Mouse (Mus musculus): ENCODE data around the gene Slc25a34. TPM values are rescaled to one million over a fixed set of nuclear protein-coding genes. Genes with fewer than 3 reads are reported as not detected.

Slc25a34 gene
- total and polyA plus RNA-seq, 2 experiments from 2014 or later: 2.1 to 10.6 TPM

GRCm38 (mm10) chr4:141664011-141664745 is 40.6 kb upstream of the Slc25a34 start:
- TF ChIP-seq CTCF (IDR thresholded peaks at IDR 0.05): no peak
- peaks cover 6% of the 10 kb centered on the region; the same call in 1 of the 2 replicates for H3K36me3 ChIP-seq (ENCODE audit: insufficient read depth, low read length)
- peak overlapping the region; percentile 89 for H3K9ac ChIP-seq (replicated peaks; ENCODE audit: low read length, poor library complexity, severe bottlenecking)
- peak overlapping the region; percentile 81 for H3K4me3 ChIP-seq (ENCODE audit: low read depth, low read length)
- no peaks in the 10 kb centered on the region for H3K27me3 ChIP-seq (ENCODE audit: insufficient read depth, low read length)
- peak overlapping the region; percentile 88 for H3K4me2 ChIP-seq (ENCODE audit: low read depth, low read length, poor library complexity, severe bottlenecking)
- DNase-seq (ENCODE audit: low spot score): peak; percentile 67
- H3K27ac ChIP-seq (ENCODE audit: low read depth, low read length): peak overlapping the region; percentile 75
- 1% methylated on average over 55 of the region's 60 CpGs for WGBS
- ATAC-seq (ENCODE audit: low FRiP score): peak; percentile 81
- H3K4me1 ChIP-seq (ENCODE audit: insufficient read depth, low read length): peaks cover 6% of the 10 kb centered on the region; the same call in 1 of the 2 replicates
- no peaks in the 10 kb centered on the region for H3K9me3 ChIP-seq (ENCODE audit: low read length)

DNA sequence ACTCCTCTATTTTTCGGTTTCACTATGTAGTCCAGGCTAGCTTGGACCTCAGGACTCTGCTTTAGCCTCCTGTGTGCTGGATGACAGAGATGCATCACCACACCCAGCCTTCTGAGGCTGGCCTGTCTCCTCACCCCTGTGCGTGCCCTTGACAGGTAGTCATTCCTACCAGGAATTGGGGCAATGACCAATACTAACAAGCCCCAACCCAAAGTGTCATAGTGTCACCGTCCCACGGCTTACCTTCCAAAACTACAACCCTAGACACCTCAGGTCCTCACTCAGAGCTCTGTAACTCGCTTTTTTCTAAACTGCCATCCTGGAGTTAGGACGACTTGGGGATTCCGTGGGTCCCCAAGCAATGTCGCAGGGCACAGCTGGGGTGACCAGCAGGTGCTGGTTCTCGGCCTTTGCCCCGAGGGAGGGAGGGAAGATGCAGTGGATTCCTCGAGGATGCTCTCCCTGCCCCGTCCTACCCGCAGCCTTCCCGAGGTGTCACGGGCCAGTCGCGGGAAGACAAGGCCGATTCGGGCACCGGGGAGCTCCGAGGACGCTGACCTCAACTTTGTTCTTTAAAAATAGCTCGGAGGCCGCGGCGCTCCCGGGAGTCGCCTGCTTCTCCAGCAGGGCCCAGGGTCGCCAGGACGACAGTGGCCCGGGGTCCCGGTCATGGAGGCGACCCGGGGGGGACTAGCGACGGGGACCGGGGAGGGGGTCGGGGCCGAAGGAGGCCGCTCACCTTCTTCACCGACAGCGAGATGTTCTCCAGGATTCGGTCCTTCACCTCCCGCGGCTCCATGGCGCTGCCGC is 39.7 kb upstream of the Slc25a34 start:
- DNase-seq (ENCODE audit: low spot score): no peak
- Histone ChIP-seq H3K36me3 (ENCODE audit: insufficient read depth, low read length) (peaks cover 11% of the 10 kb centered on the region), H3K9me3 (ENCODE audit: low read length) (no peaks in the 10 kb centered on the region), H3K4me1 (ENCODE audit: insufficient read depth, low read length) (peaks cover 6% of the 10 kb centered on the region; the same call in 1 of the 2 replicates), H3K4me2 (ENCODE audit: low read depth, low read length, poor library complexity, severe bottlenecking) (peak overlapping the region; percentile 88), H3K4me3 (ENCODE audit: low read depth, low read length) (peak overlapping the region; percentile 81), H3K27ac (ENCODE audit: low read depth, low read length) (peak overlapping the region; percentile 75), H3K9ac (replicated peaks; ENCODE audit: low read length, poor library complexity, severe bottlenecking) (peak overlapping the region; percentile 89), H3K27me3 (ENCODE audit: insufficient read depth, low read length) (no peaks in the 10 kb centered on the region)
- TF ChIP-seq CTCF (IDR thresholded peaks at IDR 0.05): no peak
- 0 out of 2 replicates have a peak, but pooled peaks have one; percentile 24 for ATAC-seq (ENCODE audit: low FRiP score)
- WGBS: 4% methylated on average over 38 of the region's 47 CpGs

DNA sequence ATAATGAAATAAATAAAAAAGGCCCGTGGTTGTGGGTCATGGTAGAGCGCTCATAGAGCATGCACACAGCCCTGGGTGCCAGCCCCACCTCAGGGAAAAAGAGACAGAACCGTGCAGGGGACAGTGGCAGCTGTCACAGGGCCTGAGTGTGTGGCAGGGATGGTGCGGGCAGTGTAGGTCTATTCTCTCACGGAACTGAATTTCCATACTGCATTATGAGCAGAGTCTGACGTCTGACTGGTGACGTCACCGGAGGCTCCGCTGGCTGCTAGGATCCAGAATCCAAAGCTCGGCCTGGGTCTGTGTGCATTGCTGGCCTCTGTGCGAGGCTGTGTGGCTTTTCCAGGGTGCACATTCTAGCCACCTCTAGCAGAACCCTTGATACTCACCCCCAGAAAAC is 37.3 kb upstream of the Slc25a34 start:
- Histone ChIP-seq H3K36me3 (ENCODE audit: insufficient read depth, low read length) (peaks cover 17% of the 10 kb centered on the region), H3K4me3 (ENCODE audit: low read depth, low read length) (no peak overlapping the region), H3K9me3 (ENCODE audit: low read length) (no peaks in the 10 kb centered on the region), H3K9ac (replicated peaks; ENCODE audit: low read length, poor library complexity, severe bottlenecking) (no peak overlapping the region), H3K27ac (ENCODE audit: low read depth, low read length) (no peak overlapping the region), H3K27me3 (ENCODE audit: insufficient read depth, low read length) (no peaks in the 10 kb centered on the region), H3K4me2 (ENCODE audit: low read depth, low read length, poor library complexity, severe bottlenecking) (no peak overlapping the region), H3K4me1 (ENCODE audit: insufficient read depth, low read length) (peaks cover 6% of the 10 kb centered on the region; the same call in 1 of the 2 replicates)
- TF ChIP-seq CTCF (IDR thresholded peaks at IDR 0.05): no peak
- DNase-seq (ENCODE audit: low spot score) (no peak), ATAC-seq (ENCODE audit: low FRiP score) (no peak)
- WGBS: 76% methylated on average over 11 of the region's 11 CpGs

- 65% methylated on average over 4 of the region's 4 CpGs for WGBS
- H3K9me3 ChIP-seq (ENCODE audit: low read length): no peaks in the 10 kb centered on the region
- no peak overlapping the region for H3K9ac ChIP-seq (replicated peaks; ENCODE audit: low read length, poor library complexity, severe bottlenecking)
- no peak overlapping the region for H3K4me2 ChIP-seq (ENCODE audit: low read depth, low read length, poor library complexity, severe bottlenecking)
- peaks cover 6% of the 10 kb centered on the region; the same call in 1 of the 2 replicates for H3K4me1 ChIP-seq (ENCODE audit: insufficient read depth, low read length)
- H3K27ac ChIP-seq (ENCODE audit: low read depth, low read length): no peak overlapping the region
- H3K4me3 ChIP-seq (ENCODE audit: low read depth, low read length): no peak overlapping the region
- H3K27me3 ChIP-seq (ENCODE audit: insufficient read depth, low read length): no peaks in the 10 kb centered on the region
- ATAC-seq (ENCODE audit: low FRiP score) (no peak), DNase-seq (ENCODE audit: low spot score) (no peak)
- TF ChIP-seq CTCF (IDR thresholded peaks at IDR 0.05): peak; percentile 31
- peaks cover 17% of the 10 kb centered on the region for H3K36me3 ChIP-seq (ENCODE audit: insufficient read depth, low read length)
Measured at GRCm38 (mm10) chr4:141659739-141660138, 36.1 kb upstream of the Slc25a34 start.

DNA sequence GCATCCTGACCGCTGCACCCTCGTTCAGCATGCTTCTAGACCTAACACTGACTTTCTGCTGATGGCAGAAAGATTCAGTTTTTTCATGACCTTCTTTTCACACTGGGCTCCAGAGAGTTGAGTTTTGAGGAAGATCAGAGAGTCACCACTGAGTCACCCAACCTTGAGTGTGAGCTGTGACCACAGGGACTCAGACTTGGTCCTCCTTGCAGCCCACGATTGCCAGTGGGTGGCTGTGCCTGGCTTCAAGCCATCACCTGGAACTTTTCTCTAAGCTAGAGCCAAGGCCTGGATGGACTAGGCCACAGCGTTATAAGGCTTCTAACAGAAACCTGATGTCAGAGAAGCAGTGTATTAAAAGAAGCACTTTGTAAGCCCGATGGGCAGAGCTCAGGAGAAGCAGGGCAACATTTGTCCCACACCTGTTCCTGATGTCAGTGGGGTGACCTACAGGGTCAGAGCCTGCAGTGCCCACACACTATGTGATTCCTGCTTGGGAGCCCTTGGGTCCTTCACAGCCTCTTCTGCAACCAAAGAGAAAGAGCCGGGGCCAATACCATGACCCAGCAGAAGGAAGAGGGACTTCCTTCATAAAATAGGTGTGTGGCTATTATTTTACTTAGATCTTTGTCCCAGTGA is 35.3 kb upstream of the Slc25a34 start:
- Histone ChIP-seq H3K27me3 (ENCODE audit: insufficient read depth, low read length) (no peaks in the 10 kb centered on the region), H3K4me2 (ENCODE audit: low read depth, low read length, poor library complexity, severe bottlenecking) (no peak overlapping the region), H3K9me3 (ENCODE audit: low read length) (no peaks in the 10 kb centered on the region), H3K4me1 (ENCODE audit: insufficient read depth, low read length) (peaks cover 6% of the 10 kb centered on the region; the same call in 1 of the 2 replicates), H3K27ac (ENCODE audit: low read depth, low read length) (no peak overlapping the region), H3K9ac (replicated peaks; ENCODE audit: low read length, poor library complexity, severe bottlenecking) (no peak overlapping the region), H3K4me3 (ENCODE audit: low read depth, low read length) (no peak overlapping the region), H3K36me3 (ENCODE audit: insufficient read depth, low read length) (peaks cover 17% of the 10 kb centered on the region)
- WGBS: 92% methylated on average over 6 of the region's 6 CpGs
- no peak for TF ChIP-seq CTCF (IDR thresholded peaks at IDR 0.05)
- DNase-seq (ENCODE audit: low spot score) (no peak), ATAC-seq (ENCODE audit: low FRiP score) (no peak)
